Mouse (Mus musculus) neural tube, embryonic 11.5 days (tissue): ENCODE results near the gene Vamp5. TPM values are rescaled to one million over a fixed set of nuclear protein-coding genes. Genes with fewer than 3 reads are reported as not detected.

Experiments
- ATAC-seq: fragments of 200-750 bp; cut with Nextera tagmentation; 2 replicates; pipeline ENCODE4 v1.8.0; 2017; ENCODE audit warnings: moderate number of reproducible peaks, mild to moderate bottlenecking, moderate TSS enrichment, moderate library complexity; ENCODE audit not compliant: insufficient read depth, low FRiP score, low TSS enrichment
- DNase-seq: peaks from one replicate; pipeline ENCODE4 v3.0.0-alpha.2; 2015; ENCODE audit warnings: low spot score
- H3K27ac ChIP-seq: fragments of 300-500 bp; sonication (generic); 2 replicates; pipeline ENCODE4 v1.5.1; 2014; ENCODE audit warnings: low read depth, mild to moderate bottlenecking, low read length
- H3K27me3 ChIP-seq: fragments of 300-500 bp; sonication (generic); 2 replicates; pipeline ENCODE4 v1.6.1; 2014; ENCODE audit warnings: mild to moderate bottlenecking, low read length, mixed read lengths; ENCODE audit not compliant: control insufficient read depth, insufficient read depth
- H3K36me3 ChIP-seq: fragments of 300-500 bp; sonication (generic); 2 replicates; pipeline ENCODE4 v1.6.1; 2014; ENCODE audit warnings: mild to moderate bottlenecking, low read length, moderate library complexity, mixed read lengths; ENCODE audit not compliant: control insufficient read depth, insufficient read depth
- H3K4me1 ChIP-seq: fragments of 300-500 bp; sonication (generic); 2 replicates; pipeline ENCODE4 v1.6.1; 2014; ENCODE audit warnings: low read length, mixed read lengths; ENCODE audit not compliant: control insufficient read depth, insufficient read depth
- H3K4me2 ChIP-seq: fragments of 300-500 bp; sonication (generic); 2 replicates; pipeline ENCODE4 v1.6.1; 2014; ENCODE audit warnings: low read depth, mild to moderate bottlenecking, moderate library complexity
- H3K4me3 ChIP-seq: fragments of 300-500 bp; sonication (generic); 2 replicates; pipeline ENCODE4 v1.5.1; 2014; ENCODE audit warnings: low read depth, low read length
- H3K9ac ChIP-seq: fragments of 300-500 bp; sonication (generic); 2 replicates; pipeline ENCODE4 v1.6.1; 2014; ENCODE audit warnings: mild to moderate bottlenecking, low read length
- H3K9me3 ChIP-seq: fragments of 300-500 bp; sonication (generic); 2 replicates; pipeline ENCODE4 v1.6.1; 2016; ENCODE audit warnings: low read length; ENCODE audit not compliant: control insufficient read depth
- WGBS: fragments of 180-500 bp; shearing (Covaris S2); extraction: QIAGEN DNeasy Blood & Tissue Kit; methylation state at CpG from one replicate; pipeline ENCODE4 v1.1.7; 2014; 5-methylcytosine and 5-hydroxymethylcytosine counted together
- polyA plus RNA-seq: library from polyadenylated mRNA; unstranded; fragments of >200 nt; fragmentation: Nextera tagmentation; extraction: Ambion mirVana; gene quantifications from 2 replicates; pipeline ENCODE4 v1.2.1, GENCODE M21; 2014

Vamp5 gene
- polyA plus RNA-seq, 1 experiment from 2014 or later = 13.4 TPM

- H3K27ac ChIP-seq = no peak overlapping the region
- no peak overlapping the region for H3K4me2 ChIP-seq
- DNase-seq (no peak), ATAC-seq (no peak)
- H3K4me3 ChIP-seq = no peak overlapping the region
- no peaks in the 10 kb centered on the region for H3K36me3 ChIP-seq
- WGBS = 89% methylated on average over 2 of the region's 2 CpGs
- no peaks in the 10 kb centered on the region for H3K9me3 ChIP-seq
- peaks cover 5% of the 10 kb centered on the region; the same call in 1 of the 2 replicates for H3K4me1 ChIP-seq
- 0 out of 2 replicates have a peak, but pooled peaks cover 5% of the 10 kb centered on the region for H3K27me3 ChIP-seq
- H3K9ac ChIP-seq = no peak overlapping the region
These were observed 6.3 kb upstream of the Vamp5 start for GRCm38 (mm10) chr6:72386561-72386960.

GRCm38 (mm10) chr6:72385258-72385657 lies 5.0 kb upstream of the Vamp5 start:
- WGBS = 85% methylated on average over 4 of the region's 4 CpGs

GRCm38 (mm10) chr6:72383952-72384351 lies 3.7 kb upstream of the Vamp5 start:
- Histone ChIP-seq H3K4me1 (peaks cover 4% of the 10 kb centered on the region; the same call in 1 of the 2 replicates), H3K27me3 (peaks cover 13% of the 10 kb centered on the region; the same call in 1 of the 2 replicates), H3K9me3 (no peaks in the 10 kb centered on the region), H3K36me3 (no peaks in the 10 kb centered on the region), H3K27ac (no peak overlapping the region), H3K4me3 (no peak overlapping the region), H3K9ac (no peak overlapping the region), H3K4me2 (no peak overlapping the region)
- DNase-seq (no peak), ATAC-seq (no peak)
- WGBS = 96% methylated on average over 7 of the region's 7 CpGs

More at GRCm38 (mm10) chr6:72385258-72385657, 5.0 kb upstream of the Vamp5 start:
- Histone ChIP-seq H3K36me3 (no peaks in the 10 kb centered on the region), H3K9me3 (no peaks in the 10 kb centered on the region), H3K4me1 (peaks cover 8% of the 10 kb centered on the region; the same call in 1 of the 2 replicates), H3K4me3 (no peak overlapping the region), H3K27me3 (peaks cover 9% of the 10 kb centered on the region; the same call in 1 of the 2 replicates), H3K27ac (no peak overlapping the region), H3K4me2 (no peak overlapping the region), H3K9ac (no peak overlapping the region)
- ATAC-seq = no peak
- no peak for DNase-seq

GRCm38 (mm10) chr6:72383142-72383820 lies 3.0 kb upstream of the Vamp5 start:
- 82% methylated on average over 6 of the region's 6 CpGs for WGBS
- H3K9me3 ChIP-seq = no peaks in the 10 kb centered on the region
- no peaks in the 10 kb centered on the region for H3K36me3 ChIP-seq
- no peak overlapping the region for H3K4me2 ChIP-seq
- no peak overlapping the region for H3K27ac ChIP-seq
- H3K4me1 ChIP-seq = peaks cover 4% of the 10 kb centered on the region; the same call in 1 of the 2 replicates
- no peak overlapping the region for H3K4me3 ChIP-seq
- DNase-seq (no peak), ATAC-seq (no peak)
- no peak overlapping the region for H3K9ac ChIP-seq
- peaks cover 15% of the 10 kb centered on the region; the same call in 1 of the 2 replicates for H3K27me3 ChIP-seq

DNA sequence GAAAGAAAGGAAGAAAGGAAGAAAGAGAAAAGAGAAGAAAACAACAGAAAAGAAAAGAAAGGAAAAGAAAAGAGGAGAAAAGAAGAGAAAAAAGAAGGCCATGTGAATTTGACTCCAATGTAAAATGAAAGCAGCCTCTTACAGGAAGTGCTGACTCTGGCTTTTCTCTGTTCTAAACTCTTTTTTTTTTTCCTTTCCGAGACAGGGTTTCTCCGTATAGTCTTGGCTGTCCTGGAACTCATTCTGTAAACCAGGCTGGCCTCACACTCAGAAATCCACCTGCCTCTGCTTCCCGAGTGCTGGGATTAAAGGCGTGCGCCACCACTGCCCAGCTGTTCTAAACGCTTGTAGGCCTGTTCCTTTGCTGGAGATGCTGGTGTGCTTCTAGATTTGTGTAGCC lies 2.2 kb upstream of the Vamp5 start:
- DNase-seq (no peak), ATAC-seq (no peak)
- Histone ChIP-seq H3K27me3 (peaks cover 15% of the 10 kb centered on the region; the same call in 1 of the 2 replicates), H3K4me1 (peaks cover 4% of the 10 kb centered on the region; the same call in 1 of the 2 replicates), H3K36me3 (no peaks in the 10 kb centered on the region), H3K9ac (no peak overlapping the region), H3K9me3 (no peaks in the 10 kb centered on the region), H3K4me2 (no peak overlapping the region), H3K4me3 (no peak overlapping the region), H3K27ac (no peak overlapping the region)
- 84% methylated on average over 6 of the region's 6 CpGs for WGBS

DNA sequence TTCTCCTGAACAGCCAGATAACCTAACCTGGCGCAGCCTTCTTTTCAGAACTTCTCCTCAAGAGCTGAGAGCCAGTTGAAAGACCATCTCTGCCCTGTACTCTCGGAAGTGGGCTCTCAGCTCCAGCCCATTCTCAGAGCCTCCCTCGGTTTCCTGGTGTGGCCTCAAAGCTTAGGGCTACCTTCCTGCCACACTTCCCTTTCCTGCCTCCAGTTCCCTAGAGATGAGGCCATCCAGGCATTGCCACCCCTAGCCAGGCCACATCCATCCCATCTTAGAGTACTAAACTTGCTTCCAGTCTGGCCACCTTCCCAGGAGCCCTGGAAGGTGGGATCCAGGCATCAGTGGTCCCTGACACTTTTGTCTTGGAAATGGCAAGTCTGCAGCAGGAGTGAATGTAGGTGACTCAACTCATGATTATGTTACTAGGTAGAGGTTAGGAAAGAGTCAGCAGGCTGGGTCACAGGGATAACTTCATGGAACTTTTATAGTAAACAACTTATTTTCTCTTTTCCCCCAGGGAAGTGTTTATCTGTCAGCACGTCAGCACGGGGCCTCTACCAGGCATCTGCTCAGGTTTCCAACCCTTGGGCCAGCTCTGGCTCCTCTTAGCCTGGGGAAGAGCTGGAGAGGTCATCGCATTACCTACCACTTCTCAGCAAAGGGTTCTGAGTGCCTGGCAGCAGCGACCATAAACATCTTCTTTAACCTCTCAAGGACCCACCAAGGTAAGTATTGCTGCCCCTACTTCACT lies 714 bp downstream of the Vamp5 start:
- H3K4me2 ChIP-seq = peak overlapping the region; percentile 61
- peaks cover 4% of the 10 kb centered on the region; the same call in 1 of the 2 replicates for H3K4me1 ChIP-seq
- H3K27ac ChIP-seq = no peak overlapping the region
- H3K27me3 ChIP-seq = peaks cover 15% of the 10 kb centered on the region; the same call in 1 of the 2 replicates
- H3K4me3 ChIP-seq = peak overlapping the region; percentile 43
- no peak for ATAC-seq
- DNase-seq = no peak
- no peaks in the 10 kb centered on the region for H3K36me3 ChIP-seq
- WGBS = 44% methylated on average over 7 of the region's 7 CpGs
- H3K9ac ChIP-seq = no peak overlapping the region; the same call in 1 of the 2 replicates
- no peaks in the 10 kb centered on the region for H3K9me3 ChIP-seq

DNA sequence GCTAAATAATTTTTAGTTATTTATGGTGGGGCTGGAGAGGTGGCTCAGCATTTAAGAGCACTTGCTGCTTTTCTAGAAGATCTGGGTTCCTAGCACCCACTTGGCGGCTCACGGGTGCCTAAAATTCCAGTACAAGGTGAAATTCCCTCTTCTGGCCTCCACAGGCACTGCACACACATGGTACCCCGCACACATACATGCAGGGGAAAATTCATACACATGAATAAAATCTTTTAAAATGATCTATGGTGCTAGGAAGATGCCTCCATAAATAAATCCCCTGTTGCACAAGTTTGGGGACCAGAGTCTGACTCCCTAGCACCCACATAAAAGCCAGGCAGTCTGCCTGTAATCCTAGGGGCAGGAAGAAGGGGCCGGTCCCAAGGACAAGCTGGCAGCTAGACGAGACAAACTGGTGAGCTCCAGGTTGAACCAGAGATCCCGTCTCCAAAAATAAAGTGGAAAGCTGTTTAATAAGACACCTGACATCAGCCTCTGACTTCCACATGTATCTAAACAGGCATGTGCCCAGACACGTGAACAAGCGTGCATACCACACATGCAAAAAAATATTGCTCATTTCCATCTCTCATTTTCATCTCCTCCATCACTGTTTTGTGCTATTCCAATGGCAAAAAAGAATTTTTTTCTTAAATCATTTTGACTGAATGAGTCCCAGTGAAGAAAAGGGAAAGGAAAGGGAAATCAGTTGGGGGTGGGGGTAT lies 1.6 kb downstream of the Vamp5 start:
- peaks cover 15% of the 10 kb centered on the region; the same call in 1 of the 2 replicates for H3K27me3 ChIP-seq
- no peak overlapping the region for H3K4me2 ChIP-seq
- no peak overlapping the region for H3K4me3 ChIP-seq
- 85% methylated on average over 8 of the region's 8 CpGs for WGBS
- no peaks in the 10 kb centered on the region for H3K36me3 ChIP-seq
- DNase-seq = no peak
- H3K9me3 ChIP-seq = no peaks in the 10 kb centered on the region
- H3K4me1 ChIP-seq = peaks cover 4% of the 10 kb centered on the region; the same call in 1 of the 2 replicates
- no peak overlapping the region for H3K9ac ChIP-seq
- ATAC-seq = no peak
- H3K27ac ChIP-seq = no peak overlapping the region

GRCm38 (mm10) chr6:72374820-72375563 lies 5.3 kb downstream of the Vamp5 start:
- peaks cover 9% of the 10 kb centered on the region; the same call in 1 of the 2 replicates for H3K27me3 ChIP-seq
- no peaks in the 10 kb centered on the region for H3K36me3 ChIP-seq
- H3K9ac ChIP-seq = no peak overlapping the region
- H3K9me3 ChIP-seq = no peaks in the 10 kb centered on the region
- H3K4me1 ChIP-seq = no peaks in the 10 kb centered on the region
- DNase-seq (no peak), ATAC-seq (no peak)
- 87% methylated on average over 15 of the region's 15 CpGs for WGBS
- no peak overlapping the region for H3K27ac ChIP-seq
- no peak overlapping the region for H3K4me2 ChIP-seq
- H3K4me3 ChIP-seq = no peak overlapping the region
